Mouse (Mus musculus) embryonic facial prominence, embryonic 13.5 days (tissue): ENCODE results near the gene Lpgat1. TPM values are rescaled to one million over a fixed set of nuclear protein-coding genes. Genes with fewer than 3 reads are reported as not detected.

Experiments
- ATAC-seq: fragments of 200-750 bp; cut with Nextera tagmentation; 2 replicates; pipeline ENCODE4 v1.8.0; 2017; ENCODE audit warnings: low read depth; ENCODE audit not compliant: insufficient number of reproducible peaks, insufficient read depth, low FRiP score, low TSS enrichment
- H3K27ac ChIP-seq: fragments of 300-500 bp; sonication (generic); 2 replicates; pipeline ENCODE4 v1.5.1; 2015; ENCODE audit warnings: moderate library complexity, mild to moderate bottlenecking, inconsistent platforms
- H3K27me3 ChIP-seq: fragments of 300-500 bp; sonication (generic); 2 replicates; pipeline ENCODE4 v1.6.1; 2015; ENCODE audit warnings: mild to moderate bottlenecking, inconsistent platforms
- H3K36me3 ChIP-seq: fragments of 300-500 bp; sonication (generic); 2 replicates; pipeline ENCODE4 v1.6.1; 2015; ENCODE audit warnings: mild to moderate bottlenecking, inconsistent platforms
- H3K4me1 ChIP-seq: fragments of 300-500 bp; sonication (generic); 2 replicates; pipeline ENCODE4 v1.6.1; 2015; ENCODE audit warnings: inconsistent platforms
- H3K4me2 ChIP-seq: fragments of 300-500 bp; sonication (generic); 2 replicates; pipeline ENCODE4 v1.6.1; 2015; ENCODE audit warnings: moderate library complexity, mild to moderate bottlenecking, inconsistent platforms
- H3K4me3 ChIP-seq: fragments of 300-500 bp; sonication (generic); 2 replicates; pipeline ENCODE4 v1.5.1; 2015; ENCODE audit warnings: mild to moderate bottlenecking, inconsistent platforms
- H3K9ac ChIP-seq: fragments of 300-500 bp; sonication (generic); 2 replicates; pipeline ENCODE4 v1.6.1; 2015; ENCODE audit warnings: mild to moderate bottlenecking, inconsistent platforms
- H3K9me3 ChIP-seq: fragments of 300-500 bp; sonication (generic); 2 replicates; pipeline ENCODE4 v1.6.1; 2016; ENCODE audit warnings: inconsistent platforms
- WGBS: fragments of 180-500 bp; shearing (Covaris S2); methylation state at CpG from one replicate; pipeline ENCODE4 v1.1.7; 2015; ENCODE audit warnings: mixed read lengths; 5-methylcytosine and 5-hydroxymethylcytosine counted together
- polyA plus RNA-seq: library from polyadenylated mRNA; unstranded; fragments of >200 nt; fragmentation: Nextera tagmentation; extraction: Ambion mirVana; gene quantifications from 2 replicates; pipeline ENCODE4 v1.2.1, GENCODE M21; 2015

The Lpgat1 gene
- polyA plus RNA-seq, 1 experiment from 2014 or later, result 19.0 TPM

GRCm38 (mm10) chr1:191713813-191714212 lies 3.8 kb upstream of the Lpgat1 start:
- ATAC-seq, result no peak
- Histone ChIP-seq H3K4me1 (peaks cover 6% of the 10 kb centered on the region; the same call in 1 of the 2 replicates), H3K4me3 (no peak overlapping the region), H3K27me3 (no peaks in the 10 kb centered on the region), H3K27ac (no peak overlapping the region), H3K4me2 (no peak overlapping the region), H3K9me3 (no peaks in the 10 kb centered on the region), H3K36me3 (no peaks in the 10 kb centered on the region), H3K9ac (no peak overlapping the region)
- 80% methylated on average over 3 of the region's 3 CpGs for WGBS

GRCm38 (mm10) chr1:191715150-191715549 lies 2.5 kb upstream of the Lpgat1 start:
- Histone ChIP-seq H3K4me3 (no peak overlapping the region), H3K4me1 (peaks cover 12% of the 10 kb centered on the region), H3K4me2 (no peak overlapping the region), H3K36me3 (no peaks in the 10 kb centered on the region), H3K27ac (no peak overlapping the region), H3K9me3 (no peaks in the 10 kb centered on the region), H3K27me3 (no peaks in the 10 kb centered on the region), H3K9ac (no peak overlapping the region)
- WGBS, result 70% methylated on average over 2 of the region's 2 CpGs
- ATAC-seq, result no peak

- Histone ChIP-seq H3K4me2 (peak overlapping the region; percentile 85), H3K4me1 (peaks cover 27% of the 10 kb centered on the region), H3K9ac (peak overlapping the region; percentile 95), H3K27me3 (no peaks in the 10 kb centered on the region), H3K9me3 (no peaks in the 10 kb centered on the region), H3K36me3 (0 out of 2 replicates have a peak, but pooled peaks cover 8% of the 10 kb centered on the region), H3K4me3 (peak overlapping the region; percentile 95), H3K27ac (peak overlapping the region; percentile 93; the same call in 1 of the 2 replicates)
- WGBS, result 0% methylated on average over 1 of the region's 1 CpGs
- ATAC-seq, result no peak
Observed at GRCm38 (mm10) chr1:191717141-191717540, 493 bp upstream of the Lpgat1 start.

GRCm38 (mm10) chr1:191718522-191719281 lies 1.1 kb downstream of the Lpgat1 start:
- peak; percentile 65 for ATAC-seq
- H3K9ac ChIP-seq, result peak overlapping the region; percentile 95
- under 1% methylated on average over 65 of the region's 84 CpGs for WGBS

GRCm38 (mm10) chr1:191719326-191719725 lies 1.7 kb downstream of the Lpgat1 start:
- Histone ChIP-seq H3K27ac (peak overlapping the region; percentile 93), H3K9ac (peak overlapping the region; percentile 95), H3K4me1 (peaks cover 27% of the 10 kb centered on the region), H3K27me3 (no peaks in the 10 kb centered on the region), H3K4me2 (peak overlapping the region; percentile 85), H3K9me3 (no peaks in the 10 kb centered on the region), H3K4me3 (peak overlapping the region; percentile 95), H3K36me3 (peaks cover 22% of the 10 kb centered on the region)
- no peak for ATAC-seq
- WGBS, result 8% methylated on average over 11 of the region's 11 CpGs

More at GRCm38 (mm10) chr1:191718522-191719281, 1.1 kb downstream of the Lpgat1 start:
- Histone ChIP-seq H3K27ac (peak overlapping the region; percentile 93), H3K27me3 (no peaks in the 10 kb centered on the region), H3K36me3 (peaks cover 16% of the 10 kb centered on the region), H3K9me3 (no peaks in the 10 kb centered on the region), H3K4me2 (peak overlapping the region; percentile 85), H3K4me1 (peaks cover 27% of the 10 kb centered on the region), H3K4me3 (peak overlapping the region; percentile 95)

- Histone ChIP-seq H3K27me3 (no peaks in the 10 kb centered on the region), H3K9ac (no peak overlapping the region), H3K4me2 (peak overlapping the region; percentile 29), H3K4me1 (peaks cover 27% of the 10 kb centered on the region), H3K9me3 (no peaks in the 10 kb centered on the region), H3K36me3 (peaks cover 27% of the 10 kb centered on the region), H3K27ac (no peak overlapping the region), H3K4me3 (0 out of 2 replicates have a peak overlapping the region, but pooled peaks have one; percentile 6)
- WGBS, result 63% methylated on average over 3 of the region's 3 CpGs
- ATAC-seq, result no peak
Observed at GRCm38 (mm10) chr1:191720419-191720818, 2.8 kb downstream of the Lpgat1 start.

- no peak overlapping the region for H3K27ac ChIP-seq
- no peak overlapping the region for H3K9ac ChIP-seq
- no peak overlapping the region for H3K4me3 ChIP-seq
- H3K9me3 ChIP-seq, result no peaks in the 10 kb centered on the region
- no peak for ATAC-seq
- no peaks in the 10 kb centered on the region for H3K27me3 ChIP-seq
- H3K4me1 ChIP-seq, result peaks cover 21% of the 10 kb centered on the region
- peaks cover 31% of the 10 kb centered on the region for H3K36me3 ChIP-seq
- no peak overlapping the region for H3K4me2 ChIP-seq
- 85% methylated on average over 4 of the region's 4 CpGs for WGBS
Observed at GRCm38 (mm10) chr1:191722706-191723105, 5.1 kb downstream of the Lpgat1 start.

- H3K27me3 ChIP-seq, result no peaks in the 10 kb centered on the region
- H3K27ac ChIP-seq, result no peak overlapping the region
- ATAC-seq, result no peak
- no peak overlapping the region for H3K4me2 ChIP-seq
- H3K9ac ChIP-seq, result no peak overlapping the region
- H3K9me3 ChIP-seq, result no peaks in the 10 kb centered on the region
- H3K36me3 ChIP-seq, result peaks cover 41% of the 10 kb centered on the region
- WGBS, result 68% methylated on average over 6 of the region's 6 CpGs
- H3K4me3 ChIP-seq, result no peak overlapping the region
- peaks cover 21% of the 10 kb centered on the region for H3K4me1 ChIP-seq
Observed at GRCm38 (mm10) chr1:191723675-191724074, 6.0 kb downstream of the Lpgat1 start.

- H3K9me3 ChIP-seq, result no peaks in the 10 kb centered on the region
- H3K4me2 ChIP-seq, result no peak overlapping the region
- no peak for ATAC-seq
- H3K9ac ChIP-seq, result no peak overlapping the region
- no peak overlapping the region for H3K27ac ChIP-seq
- H3K4me3 ChIP-seq, result no peak overlapping the region
- H3K36me3 ChIP-seq, result peaks cover 42% of the 10 kb centered on the region
- no peaks in the 10 kb centered on the region for H3K27me3 ChIP-seq
- H3K4me1 ChIP-seq, result peaks cover 17% of the 10 kb centered on the region; the same call in 1 of the 2 replicates
- WGBS, result 73% methylated on average over 12 of the region's 12 CpGs
Observed at GRCm38 (mm10) chr1:191724385-191725061, 6.9 kb downstream of the Lpgat1 start.

- Histone ChIP-seq H3K27ac (no peak overlapping the region), H3K27me3 (no peaks in the 10 kb centered on the region), H3K4me2 (no peak overlapping the region), H3K4me3 (no peak overlapping the region), H3K9ac (no peak overlapping the region), H3K36me3 (peaks cover 42% of the 10 kb centered on the region), H3K4me1 (0 out of 2 replicates have a peak, but pooled peaks cover 4% of the 10 kb centered on the region), H3K9me3 (no peaks in the 10 kb centered on the region)
- ATAC-seq, result no peak
- WGBS, result 87% methylated on average over 4 of the region's 4 CpGs
Observed at GRCm38 (mm10) chr1:191732623-191733022, 15.0 kb downstream of the Lpgat1 start.

GRCm38 (mm10) chr1:191733822-191734221 lies 16.2 kb downstream of the Lpgat1 start:
- H3K36me3 ChIP-seq, result peaks cover 31% of the 10 kb centered on the region

More at GRCm38 (mm10) chr1:191733822-191734221, 16.2 kb downstream of the Lpgat1 start:
- no peak for ATAC-seq
- Histone ChIP-seq H3K4me1 (0 out of 2 replicates have a peak, but pooled peaks cover 10% of the 10 kb centered on the region), H3K27ac (no peak overlapping the region), H3K4me2 (no peak overlapping the region), H3K9me3 (no peaks in the 10 kb centered on the region), H3K4me3 (no peak overlapping the region), H3K27me3 (no peaks in the 10 kb centered on the region), H3K9ac (no peak overlapping the region)
- WGBS, result 92% methylated on average over 4 of the region's 4 CpGs
